Mouse (Mus musculus) liver, adult 2 months (tissue): ENCODE measurements around the gene Gm17783. TPM values are rescaled to one million over a fixed set of nuclear protein-coding genes. Genes with fewer than 3 reads are reported as not detected.

Source experiments
- DNase-seq: peaks from one replicate; pipeline ENCODE4 v3.0.0-alpha.2; 2011; ENCODE audit warnings: low read depth, low spot score; ENCODE audit errors: extremely low read depth
- H3K27ac ChIP-seq: fragments of 200-500 bp; replicated peaks from 2 replicates; pipeline ENCODE4 v1.5.1; 2012; ENCODE audit warnings: low read depth, mild to moderate bottlenecking, control low read depth, inconsistent platforms, low read length; ENCODE audit not compliant: insufficient read depth
- H3K27me3 ChIP-seq: fragments of 200-500 bp; 2 replicates; pipeline ENCODE4 v1.6.1; 2012; ENCODE audit warnings: mild to moderate bottlenecking, moderate library complexity, low read length, inconsistent platforms; ENCODE audit not compliant: control insufficient read depth, insufficient read depth
- H3K36me3 ChIP-seq: fragments of 200-500 bp; 2 replicates; pipeline ENCODE4 v1.6.1; 2012; ENCODE audit warnings: low read length, inconsistent platforms; ENCODE audit not compliant: control insufficient read depth, insufficient read depth
- H3K4me1 ChIP-seq: fragments of 200-500 bp; 2 replicates; pipeline ENCODE4 v1.6.1; 2011; ENCODE audit warnings: low read length; ENCODE audit not compliant: control insufficient read depth, insufficient read depth
- H3K4me3 ChIP-seq: fragments of 200-500 bp; 2 replicates; pipeline ENCODE4 v1.5.1; 2011; ENCODE audit warnings: low read depth, mild to moderate bottlenecking, control low read depth, low read length, moderate library complexity; ENCODE audit not compliant: insufficient read depth
- H3K79me2 ChIP-seq: fragments of 200-500 bp; 2 replicates; pipeline ENCODE4 v1.6.1; 2012; ENCODE audit warnings: inconsistent platforms, mild to moderate bottlenecking, low read length, moderate library complexity; ENCODE audit not compliant: control insufficient read depth, insufficient read depth
- H3K9ac ChIP-seq: fragments of 200-500 bp; 2 replicates; pipeline ENCODE4 v1.6.1; 2012; ENCODE audit warnings: low read depth, mild to moderate bottlenecking, control low read depth, inconsistent platforms, low read length
- CTCF ChIP-seq: fragments of 200-500 bp; IDR thresholded peaks from 2 replicates; pipeline ENCODE4 v1.5.1; 2011; ENCODE audit warnings: low read depth, low read length, control low read depth
- POLR2A ChIP-seq: fragments of 200-500 bp; IDR thresholded peaks from 2 replicates; pipeline ENCODE4 v1.6.1; 2011; ENCODE audit warnings: low read length, control low read depth; ENCODE audit not compliant: insufficient read depth; ENCODE audit errors: extremely low read depth
- WGBS: fragments of 180-500 bp; shearing (Covaris S2); methylation state at CpG from one replicate; pipeline ENCODE4 v1.1.7; 2018; 5-methylcytosine and 5-hydroxymethylcytosine counted together
- polyA plus RNA-seq: library from polyadenylated mRNA; depleted of rRNA; stranded (reverse); fragments of >200 nt; gene quantifications from 2 replicates; pipeline ENCODE4 v1.2.3, GENCODE M21; 2012; rRNA removed
- total RNA-seq: library from RNA; depleted of rRNA; stranded (reverse); fragments of >200 nt; gene quantifications from 2 replicates; pipeline ENCODE4 v1.2.3, GENCODE M21; 2014; rRNA removed

Gm17783 gene
- not detected in 2 replicates for total RNA-seq
- not detected in 2 replicates for polyA plus RNA-seq

DNA sequence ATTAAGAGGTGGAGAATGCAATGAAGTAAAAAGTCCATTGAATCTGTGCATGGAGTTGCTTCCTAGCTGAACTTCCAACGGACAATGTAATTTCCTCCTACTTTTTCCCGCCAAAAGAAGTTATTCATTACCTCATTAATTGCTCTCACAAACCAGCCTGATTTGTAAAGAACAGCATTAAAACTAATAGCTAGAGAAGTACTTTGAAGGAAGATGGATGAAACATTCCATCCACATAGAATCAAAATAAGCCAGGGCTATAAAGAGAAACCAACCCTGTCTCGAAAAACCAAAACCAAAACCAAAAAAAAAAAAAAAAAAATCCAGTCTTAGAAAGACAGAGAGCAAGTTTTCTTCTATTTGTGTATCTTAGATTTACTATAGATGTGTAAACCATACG, at the start of gene Gm17783:
Gene Gm17783, minus strand, starts transcription at position 101 of the 400 bp plus-strand sequence.
- 80% methylated on average over 4 of the region's 4 CpGs for WGBS
- Histone ChIP-seq H3K27me3 (no peaks in the 10 kb centered on the region), H3K27ac (no peak within 1 kb of the TSS), H3K9ac (no peak within 1 kb of the TSS), H3K4me3 (no peak within 1 kb of the TSS), H3K4me1 (no peaks in the 10 kb centered on the region), H3K79me2 (no peaks in the 10 kb centered on the region), H3K36me3 (no peaks in the 10 kb centered on the region)
- no peak for DNase-seq
- no peak for TF ChIP-seq CTCF
- no peak for TF ChIP-seq POLR2A

DNA sequence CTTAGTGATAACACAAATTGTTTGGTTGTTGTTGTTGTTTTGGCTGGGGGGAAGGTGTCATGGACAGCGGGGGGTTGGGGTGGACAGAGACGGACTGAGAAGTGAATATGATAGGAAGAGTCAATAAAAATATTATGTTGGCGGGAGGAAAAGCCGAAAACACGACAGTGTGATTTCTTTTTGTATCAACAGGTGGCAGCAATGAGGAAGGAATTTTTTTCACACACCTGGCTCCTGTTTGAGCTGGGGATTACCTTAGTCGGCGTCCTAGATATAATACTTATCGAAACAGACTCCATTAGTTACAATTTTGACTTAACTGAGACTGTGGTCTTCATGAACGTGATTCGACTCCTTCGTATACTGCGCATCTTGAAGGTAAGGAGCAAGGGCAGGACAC, 48.0 kb upstream of the Gm17783 start:
- no peak for TF ChIP-seq POLR2A
- no peak for TF ChIP-seq CTCF
- H3K4me1 ChIP-seq = no peaks in the 10 kb centered on the region
- H3K4me3 ChIP-seq = no peak overlapping the region
- H3K79me2 ChIP-seq = no peaks in the 10 kb centered on the region
- DNase-seq = peak; percentile 5
- 41% methylated on average over 12 of the region's 12 CpGs for WGBS
- no peaks in the 10 kb centered on the region for H3K27me3 ChIP-seq
- no peak overlapping the region for H3K27ac ChIP-seq
- H3K36me3 ChIP-seq = no peaks in the 10 kb centered on the region
- no peak overlapping the region for H3K9ac ChIP-seq

DNA sequence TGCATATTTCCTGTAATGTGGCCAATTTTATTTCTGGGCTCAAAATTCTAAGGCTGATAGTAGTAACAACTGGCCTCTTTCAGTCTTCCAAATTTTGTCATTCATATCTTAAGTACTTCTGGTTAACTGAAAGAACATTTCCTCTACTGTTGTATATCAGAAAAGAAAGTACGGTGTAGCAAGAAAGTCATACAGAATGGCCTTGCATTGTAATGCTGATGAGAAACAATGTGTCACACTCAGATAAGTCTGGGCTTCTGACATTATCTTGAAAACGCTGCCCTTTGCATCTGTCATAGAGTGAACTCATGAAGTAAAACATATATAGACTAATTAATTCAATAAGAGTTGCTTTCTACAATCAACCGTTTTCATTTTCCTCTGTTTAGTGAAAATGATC, 40.5 kb upstream of the Gm17783 start:
- Histone ChIP-seq H3K27me3 (no peaks in the 10 kb centered on the region), H3K4me3 (no peak overlapping the region), H3K36me3 (no peaks in the 10 kb centered on the region), H3K79me2 (no peaks in the 10 kb centered on the region), H3K4me1 (no peaks in the 10 kb centered on the region), H3K9ac (no peak overlapping the region), H3K27ac (no peak overlapping the region)
- DNase-seq = no peak
- TF ChIP-seq CTCF (no peak), POLR2A (no peak)
- WGBS = 81% methylated on average over 3 of the region's 3 CpGs

DNA sequence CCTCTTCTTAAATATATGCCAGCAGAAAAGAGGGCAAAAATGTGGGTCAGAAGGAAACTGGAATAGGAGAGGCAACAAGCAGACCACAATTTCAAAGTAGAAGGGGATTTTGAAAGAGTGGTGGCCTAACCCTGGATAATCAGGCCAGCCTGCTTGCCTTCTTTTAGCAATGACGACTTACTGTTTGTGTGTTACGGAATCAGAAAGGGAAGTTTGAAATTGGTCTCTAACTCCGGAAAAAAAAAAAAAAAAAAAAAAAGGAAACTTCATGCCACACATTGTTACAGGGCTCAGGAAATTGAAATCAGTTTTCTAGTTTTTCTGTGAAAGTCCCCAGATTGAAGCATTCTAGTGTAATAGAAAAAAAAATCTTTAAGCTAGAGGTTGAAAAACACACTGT, 29.9 kb upstream of the Gm17783 start:
- Histone ChIP-seq H3K9ac (no peak overlapping the region), H3K79me2 (no peaks in the 10 kb centered on the region), H3K4me3 (no peak overlapping the region), H3K27me3 (no peaks in the 10 kb centered on the region), H3K27ac (no peak overlapping the region), H3K36me3 (no peaks in the 10 kb centered on the region), H3K4me1 (no peaks in the 10 kb centered on the region)
- 62% methylated on average over 3 of the region's 3 CpGs for WGBS
- no peak for DNase-seq
- no peak for TF ChIP-seq CTCF
- no peak for TF ChIP-seq POLR2A

DNA sequence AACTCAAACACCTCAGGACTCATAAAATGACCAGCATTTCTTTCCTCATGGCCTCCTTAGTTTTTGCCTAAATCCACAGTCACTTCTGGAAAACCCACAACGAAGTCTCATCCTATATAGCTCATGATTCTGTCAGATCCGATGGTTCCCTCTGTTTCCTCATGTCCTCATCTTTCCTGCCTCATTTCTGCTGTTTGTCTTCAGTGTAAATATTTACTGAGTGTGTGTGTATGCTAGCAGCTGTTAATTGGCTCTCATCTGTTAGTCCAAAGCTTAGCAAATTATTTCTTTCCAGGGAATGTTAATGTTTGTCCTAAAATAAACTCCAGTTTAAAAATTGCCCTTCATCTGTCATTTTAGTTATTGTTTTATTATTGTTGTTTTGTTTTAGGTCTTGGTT, 19.7 kb upstream of the Gm17783 start:
- Histone ChIP-seq H3K4me3 (no peak overlapping the region), H3K27ac (no peak overlapping the region), H3K9ac (no peak overlapping the region), H3K27me3 (no peaks in the 10 kb centered on the region), H3K79me2 (no peaks in the 10 kb centered on the region), H3K4me1 (no peaks in the 10 kb centered on the region), H3K36me3 (no peaks in the 10 kb centered on the region)
- WGBS = 39% methylated on average over 2 of the region's 2 CpGs
- TF ChIP-seq POLR2A (no peak), CTCF (no peak)
- peak; percentile 0 for DNase-seq

DNA sequence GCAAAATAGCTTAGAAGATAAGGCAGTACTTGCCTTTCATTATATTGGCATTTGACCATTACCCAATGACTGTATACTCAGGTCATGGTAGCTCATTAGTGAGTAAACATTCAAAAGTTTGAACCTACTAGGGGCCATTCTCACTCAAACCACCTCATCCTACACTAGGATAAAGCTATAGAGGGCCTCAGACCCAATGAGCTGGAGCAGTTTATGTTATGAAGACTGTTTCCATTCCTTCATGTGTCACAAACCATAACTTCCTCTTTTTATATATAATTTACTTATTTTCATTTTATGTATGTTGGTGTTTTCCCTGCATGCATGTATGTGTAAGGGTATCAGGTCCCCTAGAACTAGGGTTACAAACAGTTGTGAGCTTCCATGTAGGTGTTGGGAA, 16.1 kb upstream of the Gm17783 start:
- TF ChIP-seq POLR2A = no peak
- no peak for TF ChIP-seq CTCF
- Histone ChIP-seq H3K27ac (no peak overlapping the region), H3K9ac (no peak overlapping the region), H3K27me3 (no peaks in the 10 kb centered on the region), H3K4me3 (no peak overlapping the region), H3K36me3 (no peaks in the 10 kb centered on the region), H3K4me1 (no peaks in the 10 kb centered on the region), H3K79me2 (no peaks in the 10 kb centered on the region)
- no peak for DNase-seq
